Mouse (Mus musculus) testis, adult 2 months (tissue): Measurements from ENCODE around the gene Upk3a. TPM values are rescaled to one million over a fixed set of nuclear protein-coding genes. Genes with fewer than 3 reads are reported as not detected.

ENCODE experiments used
- H3K27ac ChIP-seq: fragments of 200-500 bp; 2 replicates; pipeline ENCODE4 v1.5.1; 2012; ENCODE audit warnings: low read depth, low read length; ENCODE audit not compliant: control insufficient read depth, insufficient read depth
- H3K27me3 ChIP-seq: fragments of 200-500 bp; 2 replicates; pipeline ENCODE4 v1.6.1; 2012; ENCODE audit warnings: mild to moderate bottlenecking, low read length, moderate library complexity; ENCODE audit not compliant: control insufficient read depth, insufficient read depth
- H3K36me3 ChIP-seq: fragments of 200-500 bp; 2 replicates; pipeline ENCODE4 v1.6.1; 2012; ENCODE audit warnings: mild to moderate bottlenecking, low read length; ENCODE audit not compliant: control insufficient read depth, insufficient read depth
- H3K4me1 ChIP-seq: fragments of 200-500 bp; 2 replicates; pipeline ENCODE4 v1.6.1; 2012; ENCODE audit warnings: low read length; ENCODE audit not compliant: control insufficient read depth, insufficient read depth
- H3K4me3 ChIP-seq: fragments of 200-500 bp; 2 replicates; pipeline ENCODE4 v1.5.1; 2012; ENCODE audit warnings: low read depth, mild to moderate bottlenecking, low read length, moderate library complexity, mixed read lengths; ENCODE audit not compliant: control insufficient read depth
- CTCF ChIP-seq: fragments of 200-500 bp; IDR thresholded peaks from 2 replicates; pipeline ENCODE4 v1.5.1; 2012; ENCODE audit warnings: low read depth, mild to moderate bottlenecking, inconsistent platforms, low read length, moderate library complexity; ENCODE audit not compliant: control insufficient read depth, insufficient read depth, insufficient replicate concordance
- POLR2A ChIP-seq: fragments of 200-500 bp; IDR thresholded peaks from 2 replicates; pipeline ENCODE4 v1.6.1; 2012; ENCODE audit warnings: low read depth, mild to moderate bottlenecking, inconsistent platforms, low read length, moderate library complexity; ENCODE audit not compliant: control insufficient read depth
- polyA plus RNA-seq: library from polyadenylated mRNA; depleted of rRNA; stranded (reverse); fragments of >200 nt; gene quantifications from 2 replicates; pipeline ENCODE4 v1.2.3, GENCODE M21; 2012; rRNA removed

Gene Upk3a
- polyA plus RNA-seq = 1.1 and 1.2 TPM in 2 replicates

GRCm38 (mm10) chr15:85016951-85017664, at the start of gene Upk3a:
Upk3a (plus strand) TSS chr15:85017141.
- H3K36me3 ChIP-seq = no peaks in the 10 kb centered on the region
- TF ChIP-seq CTCF = no peak
- no peak for TF ChIP-seq POLR2A
- H3K4me3 ChIP-seq = no peak within 1 kb of the TSS
- H3K4me1 ChIP-seq = peaks cover 9% of the 10 kb centered on the region
- no peaks in the 10 kb centered on the region for H3K27me3 ChIP-seq
- no peak within 1 kb of the TSS for H3K27ac ChIP-seq

DNA sequence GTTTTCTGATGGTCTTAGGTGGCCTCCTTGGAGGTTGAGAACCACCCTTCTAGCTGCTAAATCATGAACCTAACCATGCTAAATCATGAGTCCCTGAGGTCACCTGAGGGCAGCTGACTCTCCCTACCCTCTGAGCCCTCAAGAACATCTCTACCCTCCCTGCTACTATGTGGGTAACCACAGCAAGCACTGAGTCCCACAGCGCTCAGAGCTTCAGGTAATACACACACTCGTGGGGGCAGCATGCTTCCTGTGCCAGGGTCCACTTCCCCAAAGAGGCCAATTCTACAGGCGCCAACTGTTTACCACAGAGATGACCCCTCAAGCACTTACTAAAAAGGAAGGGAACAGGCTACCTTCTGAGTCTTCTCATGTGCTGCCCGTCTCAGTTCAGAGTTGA, 48.4 kb upstream of the Upk3a start:
- no peak overlapping the region for H3K27ac ChIP-seq
- TF ChIP-seq CTCF = no peak
- TF ChIP-seq POLR2A = no peak
- H3K36me3 ChIP-seq = no peaks in the 10 kb centered on the region
- no peaks in the 10 kb centered on the region for H3K27me3 ChIP-seq
- H3K4me3 ChIP-seq = no peak overlapping the region
- no peaks in the 10 kb centered on the region for H3K4me1 ChIP-seq

GRCm38 (mm10) chr15:84972860-84973543, 43.9 kb upstream of the Upk3a start:
- Histone ChIP-seq H3K4me1 (no peaks in the 10 kb centered on the region), H3K4me3 (no peak overlapping the region), H3K27me3 (no peaks in the 10 kb centered on the region), H3K36me3 (no peaks in the 10 kb centered on the region), H3K27ac (no peak overlapping the region)
- TF ChIP-seq POLR2A = no peak
- TF ChIP-seq CTCF = no peak

GRCm38 (mm10) chr15:84973544-84973871, 43.4 kb upstream of the Upk3a start:
- Histone ChIP-seq H3K4me1 (no peaks in the 10 kb centered on the region), H3K36me3 (no peaks in the 10 kb centered on the region), H3K27ac (no peak overlapping the region), H3K4me3 (no peak overlapping the region), H3K27me3 (no peaks in the 10 kb centered on the region)
- TF ChIP-seq POLR2A (no peak), CTCF (no peak)

- Histone ChIP-seq H3K4me1 (no peaks in the 10 kb centered on the region), H3K27ac (no peak overlapping the region), H3K36me3 (no peaks in the 10 kb centered on the region), H3K27me3 (no peaks in the 10 kb centered on the region), H3K4me3 (no peak overlapping the region)
- TF ChIP-seq POLR2A (no peak), CTCF (no peak)
Measured at GRCm38 (mm10) chr15:84975729-84976128, 41.2 kb upstream of the Upk3a start.

DNA sequence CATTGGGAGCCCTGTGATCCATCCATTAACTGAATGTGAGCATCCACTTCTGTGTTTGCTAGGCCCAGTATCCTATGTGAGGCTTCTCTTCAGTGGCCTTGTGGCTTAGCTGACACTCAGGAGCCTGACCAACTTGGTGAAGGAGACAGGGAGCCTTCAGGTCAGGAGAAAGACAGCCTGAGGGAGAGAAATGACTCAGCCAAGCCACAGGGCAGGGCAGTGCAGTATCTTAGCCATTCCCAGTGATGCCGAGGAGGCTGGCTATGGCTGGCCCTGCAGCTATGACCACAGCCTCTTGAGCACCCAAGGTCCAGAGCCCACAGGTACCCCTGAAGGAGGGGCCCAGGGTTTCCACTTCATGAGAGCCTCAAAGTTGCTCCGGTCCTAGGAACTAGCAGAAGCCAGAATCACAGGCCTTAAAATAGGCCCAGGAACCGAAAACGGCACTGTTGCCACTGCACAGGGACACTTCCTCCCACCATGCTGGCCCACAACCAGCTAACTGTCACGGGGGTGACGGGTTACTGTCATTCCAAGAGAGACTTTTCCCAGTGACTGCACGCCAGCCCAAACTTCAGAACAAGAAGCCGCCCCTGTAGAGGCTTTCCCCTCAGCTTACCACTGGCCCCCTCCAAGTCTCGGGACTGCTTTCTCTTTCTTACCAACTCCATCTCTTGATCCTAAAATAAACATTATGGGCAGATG, 35.2 kb upstream of the Upk3a start:
- Histone ChIP-seq H3K4me1 (no peaks in the 10 kb centered on the region), H3K36me3 (no peaks in the 10 kb centered on the region), H3K4me3 (no peak overlapping the region), H3K27me3 (no peaks in the 10 kb centered on the region), H3K27ac (no peak overlapping the region)
- TF ChIP-seq CTCF = no peak
- TF ChIP-seq POLR2A = no peak

- Histone ChIP-seq H3K4me1 (peaks cover 3% of the 10 kb centered on the region), H3K27me3 (peaks cover 2% of the 10 kb centered on the region), H3K4me3 (peak overlapping the region; percentile 40), H3K36me3 (no peaks in the 10 kb centered on the region), H3K27ac (no peak overlapping the region)
- no peak for TF ChIP-seq CTCF
- TF ChIP-seq POLR2A = no peak; the same call in 1 of the 2 replicates
Measured at GRCm38 (mm10) chr15:84982888-84983287, 34.1 kb upstream of the Upk3a start.
